Mouse (Mus musculus): ENCODE measurements at regions not wholly inside any gene's neighbourhood (a gene's known extent, or its start where the extent isn't known, plus 50 kb on each side); places are given as distances from the start of the nearest gene placed in this dataset.

DNA sequence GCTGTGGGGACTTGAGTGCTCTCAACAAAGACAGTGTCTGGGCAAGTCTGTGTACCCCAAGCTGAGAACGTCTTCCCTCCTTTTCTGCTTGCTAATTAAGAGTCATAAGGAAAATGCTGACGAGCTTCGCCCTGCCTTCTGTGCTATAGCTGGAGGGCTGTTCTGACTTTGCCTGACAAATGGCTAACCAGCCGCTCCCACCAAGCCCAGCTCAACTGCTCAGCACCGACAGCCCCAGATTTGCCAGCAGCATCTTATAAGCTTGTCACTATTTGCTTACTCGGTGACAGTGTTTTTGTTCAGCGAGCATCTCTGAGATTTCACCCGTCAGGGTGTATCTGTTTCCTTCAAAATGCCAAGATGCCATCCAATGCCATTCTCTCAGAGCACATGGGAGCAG lies 150.6 kb upstream of the Pgrmc2 start:
- TF ChIP-seq CTCF (IDR thresholded peaks at IDR 0.05; ENCODE audit: extremely low read depth, insufficient read depth, insufficient read length, insufficient replicate concordance) (no peak), POLR2A (IDR thresholded peaks at IDR 0.05; ENCODE audit: low read depth, low read length) (no peak)
